Mouse (Mus musculus) heart, embryonic 16.5 days (tissue): Measurements from ENCODE around the gene Trim62. TPM values are rescaled to one million over a fixed set of nuclear protein-coding genes. Genes with fewer than 3 reads are reported as not detected.

Experiments used
- ATAC-seq: fragments of 200-750 bp; cut with Nextera tagmentation; replicated peaks from 2 replicates; pipeline ENCODE4 v1.8.0; 2017; ENCODE audit warnings: moderate number of reproducible peaks; ENCODE audit not compliant: insufficient read depth, low FRiP score; ENCODE audit errors: extremely low read depth
- H3K27ac ChIP-seq: fragments of 300-500 bp; sonication (generic); 2 replicates; pipeline ENCODE4 v1.5.1; 2014; ENCODE audit warnings: mild to moderate bottlenecking, low read length, control low read depth, moderate library complexity
- H3K27me3 ChIP-seq: fragments of 300-500 bp; sonication (generic); 2 replicates; pipeline ENCODE4 v1.6.1; 2014; ENCODE audit warnings: low read length, mixed read lengths; ENCODE audit not compliant: control insufficient read depth, insufficient read depth
- H3K36me3 ChIP-seq: fragments of 300-500 bp; sonication (generic); 2 replicates; pipeline ENCODE4 v1.6.1; 2014; ENCODE audit not compliant: control insufficient read depth, insufficient read depth
- H3K4me1 ChIP-seq: fragments of 300-500 bp; sonication (generic); 2 replicates; pipeline ENCODE4 v1.6.1; 2014; ENCODE audit warnings: low read length, mixed read lengths; ENCODE audit not compliant: control insufficient read depth, insufficient read depth
- H3K4me2 ChIP-seq: fragments of 300-500 bp; sonication (generic); 2 replicates; pipeline ENCODE4 v1.6.1; 2014; ENCODE audit warnings: low read depth, mild to moderate bottlenecking, control low read depth, low read length
- H3K4me3 ChIP-seq: fragments of 300-500 bp; sonication (generic); 2 replicates; pipeline ENCODE4 v1.5.1; 2014; ENCODE audit warnings: mild to moderate bottlenecking, control low read depth, low read length
- H3K9ac ChIP-seq: fragments of 300-500 bp; sonication (generic); 2 replicates; pipeline ENCODE4 v1.6.1; 2014; ENCODE audit warnings: low read length, control low read depth
- H3K9me3 ChIP-seq: fragments of 300-500 bp; sonication (generic); replicated peaks from 2 replicates; pipeline ENCODE4 v1.6.1; 2016; ENCODE audit warnings: low read length; ENCODE audit not compliant: control insufficient read depth
- WGBS: fragments of 180-500 bp; shearing (Covaris S2); extraction: QIAGEN DNeasy Blood & Tissue Kit; methylation state at CpG from one replicate; pipeline ENCODE4 v1.1.7; 2014; 5-methylcytosine and 5-hydroxymethylcytosine counted together
- polyA plus RNA-seq: library from polyadenylated mRNA; unstranded; fragments of >200 nt; fragmentation: Nextera tagmentation; extraction: Ambion mirVana; gene quantifications from 2 replicates; pipeline ENCODE4 v1.2.1, GENCODE M21; 2015

The Trim62 gene
- polyA plus RNA-seq, 1 experiment from 2014 or later = 1.6 TPM

DNA sequence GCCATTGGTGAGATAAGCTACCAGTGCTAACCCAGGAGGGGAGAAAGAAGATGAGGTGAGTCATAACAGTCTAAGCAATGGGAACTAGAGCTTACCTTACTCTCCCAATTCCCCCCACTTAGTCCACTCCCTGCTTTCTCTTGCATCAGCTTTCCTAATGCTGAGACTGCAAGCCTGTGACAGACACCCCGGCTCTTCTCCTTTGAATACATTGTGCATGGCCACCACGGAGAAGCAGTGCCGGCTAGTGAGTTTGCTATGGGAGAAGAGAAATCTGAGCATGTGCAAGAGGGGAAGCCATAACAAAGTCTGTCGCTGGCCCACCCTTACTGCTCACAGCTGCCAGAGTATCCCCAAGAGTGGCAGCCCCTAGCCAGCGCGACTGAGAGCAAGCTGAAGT, 5.9 kb upstream of the Trim62 start:
- no peak overlapping the region for H3K9ac ChIP-seq
- no peaks in the 10 kb centered on the region for H3K36me3 ChIP-seq
- 12% methylated on average over 6 of the region's 6 CpGs for WGBS
- no peak for ATAC-seq
- 0 out of 2 replicates have a peak, but pooled peaks cover 5% of the 10 kb centered on the region for H3K9me3 ChIP-seq
- no peak overlapping the region for H3K4me2 ChIP-seq
- peaks cover 12% of the 10 kb centered on the region for H3K27me3 ChIP-seq
- no peak overlapping the region for H3K27ac ChIP-seq
- H3K4me3 ChIP-seq = no peak overlapping the region
- H3K4me1 ChIP-seq = no peaks in the 10 kb centered on the region

DNA sequence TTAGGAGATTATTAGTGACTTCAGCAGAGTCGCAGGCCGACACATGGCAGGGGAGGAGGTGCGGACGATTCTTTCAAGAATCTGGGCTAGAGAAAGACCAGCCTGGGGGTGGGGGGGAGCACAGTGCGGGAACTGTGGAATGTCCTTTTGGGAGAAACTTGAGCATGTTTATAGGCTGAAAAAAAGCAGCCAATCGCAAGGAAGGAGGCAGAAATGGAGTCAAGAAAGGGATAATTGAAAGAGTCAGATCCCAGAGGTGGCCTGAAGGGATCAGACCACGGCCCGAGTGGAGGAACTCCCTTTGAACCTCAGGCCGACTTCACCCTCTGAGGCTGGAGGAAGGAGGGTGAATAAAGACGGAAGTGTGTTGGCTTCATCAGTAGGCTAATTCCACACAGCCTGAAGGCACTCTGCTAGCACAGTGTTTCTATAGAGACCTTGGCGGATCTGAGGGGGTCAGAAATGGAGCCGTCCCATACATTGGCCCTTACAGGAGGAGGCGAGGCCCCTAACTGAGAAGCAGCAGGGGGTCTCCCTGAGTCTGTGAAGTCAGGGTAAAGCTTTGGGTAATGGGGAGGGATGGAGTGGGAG, 4.4 kb upstream of the Trim62 start:
- Histone ChIP-seq H3K4me1 (peaks cover 3% of the 10 kb centered on the region; the same call in 1 of the 2 replicates), H3K4me2 (no peak overlapping the region), H3K9ac (no peak overlapping the region), H3K36me3 (no peaks in the 10 kb centered on the region), H3K27me3 (peaks cover 8% of the 10 kb centered on the region), H3K4me3 (no peak overlapping the region), H3K27ac (no peak overlapping the region), H3K9me3 (0 out of 2 replicates have a peak, but pooled peaks cover 5% of the 10 kb centered on the region)
- whole genome bisulfite sequencing = 32% methylated on average over 13 of the region's 13 CpGs
- no peak for ATAC-seq

DNA sequence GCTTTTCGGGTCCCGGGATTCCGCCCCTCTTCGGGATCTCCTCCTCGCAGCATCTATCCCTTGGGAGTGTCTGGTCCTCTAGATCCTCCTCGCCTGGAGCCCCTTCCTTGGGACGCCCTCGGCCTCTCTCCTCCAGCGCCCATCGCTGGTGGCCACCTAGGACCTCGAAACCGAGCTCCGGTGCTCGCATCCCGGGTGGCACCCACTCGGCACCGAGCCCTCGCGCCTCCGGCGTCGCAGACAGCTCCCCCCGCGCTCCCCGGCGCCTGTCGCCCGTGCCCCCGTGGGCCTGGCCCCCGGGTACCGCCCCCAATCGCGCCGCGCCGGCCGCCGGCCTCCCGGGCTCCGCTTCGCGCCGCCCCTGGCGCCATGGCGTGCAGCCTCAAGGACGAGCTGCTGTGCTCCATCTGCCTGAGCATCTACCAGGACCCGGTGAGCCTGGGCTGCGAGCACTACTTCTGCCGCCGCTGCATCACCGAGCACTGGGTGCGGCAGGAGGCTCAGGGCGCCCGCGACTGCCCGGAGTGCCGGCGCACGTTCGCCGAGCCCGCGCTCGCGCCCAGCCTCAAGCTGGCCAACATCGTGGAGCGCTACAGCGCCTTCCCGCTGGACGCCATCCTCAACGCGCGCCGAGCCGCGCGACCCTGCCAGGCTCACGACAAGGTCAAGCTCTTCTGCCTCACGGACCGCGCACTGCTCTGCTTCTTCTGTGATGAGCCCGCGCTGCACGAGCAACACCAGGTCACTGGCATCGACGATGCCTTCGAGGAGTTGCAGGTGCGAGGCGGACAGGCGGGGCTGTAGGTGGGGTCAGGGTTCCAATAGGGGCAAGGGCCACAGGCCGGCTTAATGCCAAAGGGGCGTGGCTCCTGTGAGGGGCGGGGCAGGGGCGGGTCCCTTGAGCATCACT, 676 bp downstream of the Trim62 start:
- peaks cover 14% of the 10 kb centered on the region for H3K27me3 ChIP-seq
- no peaks in the 10 kb centered on the region for H3K36me3 ChIP-seq
- WGBS = under 1% methylated on average over 94 of the region's 94 CpGs
- peak overlapping the region; percentile 62 for H3K4me3 ChIP-seq
- H3K4me2 ChIP-seq = peak overlapping the region; percentile 89
- peak; percentile 63 for ATAC-seq
- H3K27ac ChIP-seq = no peak overlapping the region
- H3K9me3 ChIP-seq = 0 out of 2 replicates have a peak, but pooled peaks cover 7% of the 10 kb centered on the region
- H3K4me1 ChIP-seq = peaks cover 6% of the 10 kb centered on the region; the same call in 1 of the 2 replicates
- H3K9ac ChIP-seq = peak overlapping the region; percentile 70

DNA sequence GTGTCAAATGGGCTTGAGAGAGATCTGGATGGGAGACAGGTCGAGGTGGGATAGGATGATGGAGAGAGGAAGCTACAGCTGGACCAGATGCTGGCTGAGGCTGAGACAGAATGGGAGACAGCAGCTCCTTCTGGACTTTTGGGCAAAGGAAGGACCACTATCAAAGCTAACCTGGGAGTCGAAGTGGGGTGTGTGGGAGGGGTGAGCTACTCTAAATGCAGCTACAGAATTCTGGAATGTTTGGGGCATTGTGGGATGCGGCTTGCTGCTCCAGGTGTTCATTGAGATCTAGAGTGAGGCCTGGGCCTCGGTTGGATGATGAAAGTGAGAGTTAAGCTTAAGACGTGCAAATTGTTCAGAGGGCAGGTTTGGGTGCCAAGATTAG, 1.3 kb downstream of the Trim62 start:
- whole genome bisulfite sequencing = 53% methylated on average over 5 of the region's 5 CpGs
- Histone ChIP-seq H3K36me3 (no peaks in the 10 kb centered on the region), H3K27me3 (peaks cover 10% of the 10 kb centered on the region; the same call in 1 of the 2 replicates), H3K9ac (no peak overlapping the region; the same call in 1 of the 2 replicates), H3K4me3 (peak overlapping the region; percentile 62), H3K9me3 (0 out of 2 replicates have a peak, but pooled peaks cover 7% of the 10 kb centered on the region), H3K4me2 (peak overlapping the region; percentile 89), H3K4me1 (peaks cover 6% of the 10 kb centered on the region; the same call in 1 of the 2 replicates), H3K27ac (no peak overlapping the region)
- ATAC-seq = no peak

DNA sequence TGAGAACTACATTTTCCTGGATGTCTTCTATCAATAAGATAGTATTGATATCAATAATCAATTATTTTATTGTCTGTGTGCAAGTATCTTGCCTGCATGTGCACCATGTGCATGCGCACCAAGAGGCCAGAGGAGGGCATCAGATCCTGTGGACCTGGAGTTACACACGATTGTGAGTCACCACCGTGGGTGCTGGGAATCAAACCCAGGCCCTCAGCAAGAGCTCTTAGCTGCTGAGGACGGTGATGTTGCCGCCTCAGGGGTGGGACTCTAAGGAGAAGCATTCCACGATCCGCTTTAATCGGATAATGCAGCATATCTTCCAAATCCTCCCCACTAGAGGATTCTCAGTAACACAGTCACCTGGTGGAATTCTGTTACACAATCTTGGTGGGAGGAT, 2.2 kb downstream of the Trim62 start:
- peaks cover 10% of the 10 kb centered on the region; the same call in 1 of the 2 replicates for H3K4me1 ChIP-seq
- 0 out of 2 replicates have a peak, but pooled peaks cover 6% of the 10 kb centered on the region for H3K9me3 ChIP-seq
- WGBS = 95% methylated on average over 8 of the region's 8 CpGs
- H3K9ac ChIP-seq = no peak overlapping the region
- H3K27ac ChIP-seq = no peak overlapping the region
- no peaks in the 10 kb centered on the region for H3K36me3 ChIP-seq
- H3K4me2 ChIP-seq = no peak overlapping the region
- H3K27me3 ChIP-seq = peaks cover 10% of the 10 kb centered on the region; the same call in 1 of the 2 replicates
- no peak overlapping the region for H3K4me3 ChIP-seq
- ATAC-seq = no peak

DNA sequence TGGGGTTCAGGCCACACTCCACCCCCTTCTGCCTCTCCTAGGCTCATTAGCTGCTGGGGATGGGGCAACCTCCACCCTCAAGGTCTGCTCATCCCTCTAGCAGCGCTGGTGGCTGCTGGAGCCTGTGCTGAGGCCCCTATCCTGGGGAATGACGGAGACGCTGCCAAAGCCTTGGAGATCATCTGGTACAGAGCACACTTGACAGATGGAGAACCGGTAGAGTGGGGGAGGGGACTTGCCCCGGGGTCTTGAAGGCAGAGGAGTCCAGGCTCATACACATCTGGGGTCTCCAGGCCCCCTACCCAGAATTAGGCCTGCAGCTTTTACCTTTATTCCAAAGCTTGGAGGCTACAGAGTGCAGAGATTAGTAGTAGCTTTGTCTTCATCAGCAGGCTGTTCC, 3.2 kb downstream of the Trim62 start:
- Histone ChIP-seq H3K9ac (no peak overlapping the region), H3K4me1 (peaks cover 11% of the 10 kb centered on the region; the same call in 1 of the 2 replicates), H3K9me3 (0 out of 2 replicates have a peak, but pooled peaks cover 2% of the 10 kb centered on the region), H3K27me3 (peaks cover 10% of the 10 kb centered on the region; the same call in 1 of the 2 replicates), H3K27ac (no peak overlapping the region), H3K36me3 (no peaks in the 10 kb centered on the region), H3K4me2 (no peak overlapping the region), H3K4me3 (no peak overlapping the region)
- no peak for ATAC-seq
- 63% methylated on average over 5 of the region's 5 CpGs for WGBS

DNA sequence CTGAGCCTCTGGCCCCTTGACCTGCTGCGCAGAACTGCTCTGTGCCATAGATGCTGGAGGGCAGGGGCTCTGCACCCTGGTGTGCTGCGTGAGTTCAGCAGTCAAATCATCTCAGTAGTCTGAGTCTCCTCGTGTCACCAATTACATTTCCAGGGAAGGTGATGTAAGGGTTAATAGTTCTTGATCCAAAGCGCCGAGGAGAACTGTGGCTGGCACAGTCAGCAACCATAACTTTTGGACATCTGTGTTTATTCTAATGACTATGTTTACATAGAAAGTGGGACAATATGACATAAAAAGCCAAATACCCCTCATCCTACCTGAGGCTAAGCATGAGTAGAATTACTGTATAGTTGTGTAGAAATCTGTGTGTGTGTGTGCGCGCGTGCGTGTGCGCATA, 3.6 kb downstream of the Trim62 start:
- Histone ChIP-seq H3K27me3 (peaks cover 7% of the 10 kb centered on the region; the same call in 1 of the 2 replicates), H3K9ac (no peak overlapping the region), H3K27ac (no peak overlapping the region), H3K36me3 (no peaks in the 10 kb centered on the region), H3K4me1 (peaks cover 11% of the 10 kb centered on the region; the same call in 1 of the 2 replicates), H3K4me3 (no peak overlapping the region), H3K4me2 (no peak overlapping the region), H3K9me3 (0 out of 2 replicates have a peak, but pooled peaks cover 2% of the 10 kb centered on the region)
- 85% methylated on average over 10 of the region's 10 CpGs for WGBS
- ATAC-seq = no peak

DNA sequence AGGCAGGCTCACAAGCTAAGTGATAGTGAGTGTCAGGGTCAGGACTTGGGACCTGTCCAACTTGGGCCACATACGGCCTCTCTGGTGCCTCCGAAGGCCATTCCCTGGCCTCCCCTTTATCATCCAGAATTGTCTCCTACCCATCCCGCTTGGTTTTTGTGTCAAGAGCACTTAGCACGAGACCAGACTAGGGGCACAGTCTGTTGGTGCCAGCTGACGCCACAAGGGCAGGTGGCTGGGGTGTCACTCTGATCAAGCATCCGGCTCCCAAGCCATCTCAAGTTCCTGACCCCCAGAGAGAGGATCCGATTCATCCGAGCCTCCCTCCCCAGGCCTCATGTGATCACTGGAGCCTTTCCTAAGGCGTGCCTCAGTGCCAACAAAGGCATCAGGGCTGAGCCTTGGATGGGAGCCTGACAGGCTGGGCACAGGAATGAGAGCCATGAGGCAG, 4.3 kb downstream of the Trim62 start:
- Histone ChIP-seq H3K4me2 (no peak overlapping the region), H3K4me3 (no peak overlapping the region), H3K27me3 (0 out of 2 replicates have a peak, but pooled peaks cover 7% of the 10 kb centered on the region), H3K4me1 (peaks cover 11% of the 10 kb centered on the region; the same call in 1 of the 2 replicates), H3K36me3 (no peaks in the 10 kb centered on the region), H3K9me3 (0 out of 2 replicates have a peak, but pooled peaks cover 2% of the 10 kb centered on the region), H3K27ac (no peak overlapping the region), H3K9ac (no peak overlapping the region)
- WGBS = 72% methylated on average over 9 of the region's 9 CpGs
- ATAC-seq = no peak
